Mouse (Mus musculus): Measurements from ENCODE around the gene Rfk. TPM values are rescaled to one million over a fixed set of nuclear protein-coding genes. Genes with fewer than 3 reads are reported as not detected.

Rfk gene
- total RNA-seq, 2 experiments from 2014 or later: 56.8 to 57.7 TPM

Other genes starting within 250 kb of the Rfk start
- gene Gcnt1, start 21.2 kb upstream of the Rfk start, total RNA-seq (2021): under 1 TPM; 0.51 to 0.99 TPM

Data from gastrocnemius, postnatal 25 days (tissue).